Mouse (Mus musculus) neural tube, embryonic 13.5 days (tissue): ENCODE results near the gene Rps8. TPM values are rescaled to one million over a fixed set of nuclear protein-coding genes. Genes with fewer than 3 reads are reported as not detected.

ENCODE experiments used
- ATAC-seq: fragments of 200-750 bp; cut with Nextera tagmentation; 2 replicates; pipeline ENCODE4 v1.8.0; 2017; ENCODE audit warnings: low read depth, mild to moderate bottlenecking, moderate TSS enrichment, moderate library complexity
- H3K27ac ChIP-seq: fragments of 300-500 bp; sonication (generic); replicated peaks from 2 replicates; pipeline ENCODE4 v1.5.1; 2015; ENCODE audit warnings: moderate library complexity, mild to moderate bottlenecking, inconsistent platforms
- H3K27me3 ChIP-seq: fragments of 300-500 bp; sonication (generic); 2 replicates; pipeline ENCODE4 v1.6.1; 2015; ENCODE audit warnings: mild to moderate bottlenecking, inconsistent platforms
- H3K36me3 ChIP-seq: fragments of 300-500 bp; sonication (generic); 2 replicates; pipeline ENCODE4 v1.6.1; 2015; ENCODE audit warnings: mild to moderate bottlenecking, inconsistent platforms
- H3K4me1 ChIP-seq: fragments of 300-500 bp; sonication (generic); replicated peaks from 2 replicates; pipeline ENCODE4 v1.6.1; 2015; ENCODE audit warnings: inconsistent platforms
- H3K4me2 ChIP-seq: fragments of 300-500 bp; sonication (generic); 2 replicates; pipeline ENCODE4 v1.6.1; 2015; ENCODE audit warnings: inconsistent platforms, mild to moderate bottlenecking, moderate library complexity
- H3K4me3 ChIP-seq: fragments of 300-500 bp; sonication (generic); 2 replicates; pipeline ENCODE4 v1.5.1; 2015; ENCODE audit warnings: mild to moderate bottlenecking, inconsistent platforms
- H3K9ac ChIP-seq: fragments of 300-500 bp; sonication (generic); 2 replicates; pipeline ENCODE4 v1.6.1; 2015; ENCODE audit warnings: moderate library complexity, mild to moderate bottlenecking, inconsistent platforms
- H3K9me3 ChIP-seq: fragments of 300-500 bp; sonication (generic); 2 replicates; pipeline ENCODE4 v1.6.1; 2016; ENCODE audit warnings: inconsistent platforms
- WGBS: fragments of 180-500 bp; shearing (Covaris S2); methylation state at CpG from one replicate; pipeline ENCODE4 v1.1.7; 2015; 5-methylcytosine and 5-hydroxymethylcytosine counted together
- polyA plus RNA-seq: library from polyadenylated mRNA; unstranded; fragments of >200 nt; fragmentation: Nextera tagmentation; extraction: Ambion mirVana; gene quantifications from 2 replicates; pipeline ENCODE4 v1.2.1, GENCODE M21; 2015

The Rps8 gene
- polyA plus RNA-seq, 1 experiment from 2014 or later, result 532 TPM

DNA sequence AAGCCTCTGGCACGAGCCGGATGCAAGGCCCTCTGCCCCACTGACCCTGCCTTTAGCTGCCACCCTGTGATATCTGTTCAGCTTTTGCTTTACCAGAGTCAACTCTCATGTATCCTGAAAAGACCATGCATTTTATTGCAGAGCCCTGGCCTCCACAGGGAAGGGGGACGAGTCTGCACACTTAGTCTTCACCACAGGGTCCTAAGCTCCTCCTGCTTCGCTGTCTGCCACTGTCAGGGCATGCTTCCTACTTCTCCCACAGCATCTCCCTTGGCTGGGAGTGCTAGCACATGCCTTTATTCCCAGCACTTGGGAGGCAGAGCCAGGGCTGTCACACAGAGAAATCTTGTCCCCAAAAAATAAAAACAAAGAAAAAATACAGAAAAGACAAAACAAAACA lies 5.1 kb upstream of the Rps8 start:
- Histone ChIP-seq H3K27me3 (no peaks in the 10 kb centered on the region), H3K4me1 (no peaks in the 10 kb centered on the region), H3K4me2 (no peak overlapping the region), H3K4me3 (no peak overlapping the region), H3K9me3 (no peaks in the 10 kb centered on the region), H3K27ac (no peak overlapping the region), H3K9ac (no peak overlapping the region), H3K36me3 (peaks cover 29% of the 10 kb centered on the region)
- WGBS, result 64% methylated on average over 4 of the region's 4 CpGs
- no peak for ATAC-seq

DNA sequence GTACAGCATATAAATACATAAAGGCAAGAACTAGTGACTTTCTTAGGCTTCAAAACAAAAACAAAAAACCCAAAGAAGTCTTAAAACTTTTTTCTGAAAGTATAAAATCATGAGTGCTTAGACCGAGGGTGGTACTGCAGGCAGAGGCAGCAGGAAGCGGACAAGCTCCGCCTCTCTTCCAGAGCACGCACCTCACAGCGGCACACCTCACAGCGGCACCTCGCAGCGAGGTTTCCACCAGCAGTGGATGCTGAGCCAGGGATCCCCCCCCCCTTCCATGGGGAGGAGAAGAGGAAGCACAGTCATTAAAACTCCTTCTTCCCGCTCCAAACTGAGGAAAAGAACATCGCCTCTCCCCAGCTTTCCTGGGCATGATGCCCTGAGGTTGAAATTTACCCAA lies 3.6 kb upstream of the Rps8 start:
- H3K9ac ChIP-seq, result no peak overlapping the region
- H3K4me2 ChIP-seq, result no peak overlapping the region
- peaks cover 14% of the 10 kb centered on the region; the same call in 1 of the 2 replicates for H3K36me3 ChIP-seq
- ATAC-seq, result no peak
- no peak overlapping the region for H3K27ac ChIP-seq
- no peak overlapping the region for H3K4me3 ChIP-seq
- no peaks in the 10 kb centered on the region for H3K9me3 ChIP-seq
- peaks cover 6% of the 10 kb centered on the region for H3K4me1 ChIP-seq
- 88% methylated on average over 10 of the region's 10 CpGs for WGBS
- H3K27me3 ChIP-seq, result no peaks in the 10 kb centered on the region

DNA sequence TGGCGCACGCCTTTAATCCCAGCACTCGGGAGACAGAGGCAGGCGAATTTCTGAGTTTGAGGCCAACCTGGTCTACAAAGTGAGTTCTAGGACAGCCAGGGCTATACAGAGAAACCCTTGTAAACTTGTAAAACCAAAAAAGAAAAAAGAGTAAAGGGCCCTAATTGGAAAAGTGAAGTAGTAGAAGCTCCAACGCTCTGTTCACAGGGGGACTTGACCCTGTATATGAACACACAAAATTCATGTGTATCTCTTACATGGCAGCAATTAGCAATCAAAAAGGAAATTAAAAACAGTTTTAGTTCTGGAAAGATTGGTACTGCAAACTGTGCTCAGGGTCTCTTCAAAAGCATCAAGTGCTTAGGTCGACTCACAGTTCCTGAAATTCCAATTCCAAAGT lies 329 bp upstream of the Rps8 start:
- Histone ChIP-seq H3K36me3 (peaks cover 31% of the 10 kb centered on the region), H3K4me1 (peaks cover 31% of the 10 kb centered on the region), H3K4me3 (peak overlapping the region; percentile 97), H3K27me3 (no peaks in the 10 kb centered on the region), H3K27ac (peak overlapping the region; percentile 93), H3K9ac (peak overlapping the region; percentile 98), H3K4me2 (peak overlapping the region; percentile 97), H3K9me3 (no peaks in the 10 kb centered on the region)
- no peak for ATAC-seq
- 26% methylated on average over 6 of the region's 6 CpGs for WGBS

GRCm38 (mm10) chr4:117155020-117155791 lies 837 bp downstream of the Rps8 start:
- Histone ChIP-seq H3K4me2 (peak overlapping the region; percentile 97), H3K9ac (peak overlapping the region; percentile 98), H3K27ac (peak overlapping the region; percentile 93), H3K27me3 (no peaks in the 10 kb centered on the region), H3K9me3 (no peaks in the 10 kb centered on the region), H3K4me3 (peak overlapping the region; percentile 97), H3K36me3 (peaks cover 43% of the 10 kb centered on the region), H3K4me1 (peaks cover 31% of the 10 kb centered on the region)
- WGBS, result 2% methylated on average over 44 of the region's 44 CpGs
- no peak; the same call in 1 of the 2 replicates for ATAC-seq

GRCm38 (mm10) chr4:117152714-117153113 lies 3.3 kb downstream of the Rps8 start:
- no peak for ATAC-seq
- WGBS, result 92% methylated on average over 5 of the region's 5 CpGs
- Histone ChIP-seq H3K4me2 (no peak overlapping the region), H3K9me3 (no peaks in the 10 kb centered on the region), H3K4me1 (peaks cover 31% of the 10 kb centered on the region), H3K9ac (no peak overlapping the region), H3K27ac (no peak overlapping the region), H3K36me3 (peaks cover 65% of the 10 kb centered on the region), H3K27me3 (no peaks in the 10 kb centered on the region), H3K4me3 (no peak overlapping the region)

- no peak overlapping the region for H3K4me3 ChIP-seq
- no peak overlapping the region for H3K27ac ChIP-seq
- no peak overlapping the region for H3K9ac ChIP-seq
- no peak for ATAC-seq
- no peak overlapping the region for H3K4me2 ChIP-seq
- peaks cover 31% of the 10 kb centered on the region for H3K4me1 ChIP-seq
- peaks cover 65% of the 10 kb centered on the region for H3K36me3 ChIP-seq
- H3K27me3 ChIP-seq, result no peaks in the 10 kb centered on the region
- 86% methylated on average over 1 of the region's 1 CpGs for WGBS
- no peaks in the 10 kb centered on the region for H3K9me3 ChIP-seq
Observed at GRCm38 (mm10) chr4:117151416-117151815, 4.6 kb downstream of the Rps8 start.

DNA sequence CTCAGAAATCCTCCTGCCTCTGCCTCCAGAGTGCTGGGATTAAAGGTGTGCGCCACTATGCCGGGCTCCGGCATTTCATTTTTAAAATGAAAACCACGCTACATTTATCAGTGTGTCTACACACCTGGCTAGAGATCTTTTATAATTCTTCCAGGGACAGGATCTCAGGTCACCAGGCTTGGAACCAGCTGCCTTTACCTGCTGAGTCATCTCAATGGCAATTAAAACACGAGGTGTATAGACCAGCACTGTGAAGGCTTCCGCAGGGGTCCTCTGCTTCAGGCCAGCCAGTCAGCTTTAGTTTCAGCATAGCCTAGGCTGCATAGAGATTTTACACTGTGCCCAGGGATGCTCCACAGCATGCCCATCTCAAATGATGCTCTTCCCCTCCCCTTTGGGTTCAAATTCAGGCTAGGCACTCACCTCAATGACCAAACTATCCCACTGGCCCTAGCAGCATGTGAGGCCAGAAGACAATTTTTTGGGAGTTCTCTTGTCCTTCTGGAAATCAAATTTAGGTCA lies 5.8 kb downstream of the Rps8 start:
- H3K27me3 ChIP-seq, result no peaks in the 10 kb centered on the region
- no peak overlapping the region for H3K9ac ChIP-seq
- no peak overlapping the region for H3K4me2 ChIP-seq
- H3K4me3 ChIP-seq, result no peak overlapping the region
- WGBS, result 91% methylated on average over 6 of the region's 6 CpGs
- no peak overlapping the region for H3K27ac ChIP-seq
- peaks cover 65% of the 10 kb centered on the region for H3K36me3 ChIP-seq
- no peaks in the 10 kb centered on the region for H3K9me3 ChIP-seq
- peaks cover 31% of the 10 kb centered on the region for H3K4me1 ChIP-seq
- no peak for ATAC-seq

GRCm38 (mm10) chr4:117149291-117150211 lies 6.5 kb downstream of the Rps8 start:
- 82% methylated on average over 6 of the region's 6 CpGs for WGBS
- Histone ChIP-seq H3K9me3 (no peaks in the 10 kb centered on the region), H3K4me3 (no peak overlapping the region), H3K9ac (no peak overlapping the region), H3K4me2 (no peak overlapping the region), H3K27me3 (no peaks in the 10 kb centered on the region), H3K4me1 (peaks cover 24% of the 10 kb centered on the region), H3K27ac (no peak overlapping the region), H3K36me3 (peaks cover 64% of the 10 kb centered on the region)
- ATAC-seq, result no peak

DNA sequence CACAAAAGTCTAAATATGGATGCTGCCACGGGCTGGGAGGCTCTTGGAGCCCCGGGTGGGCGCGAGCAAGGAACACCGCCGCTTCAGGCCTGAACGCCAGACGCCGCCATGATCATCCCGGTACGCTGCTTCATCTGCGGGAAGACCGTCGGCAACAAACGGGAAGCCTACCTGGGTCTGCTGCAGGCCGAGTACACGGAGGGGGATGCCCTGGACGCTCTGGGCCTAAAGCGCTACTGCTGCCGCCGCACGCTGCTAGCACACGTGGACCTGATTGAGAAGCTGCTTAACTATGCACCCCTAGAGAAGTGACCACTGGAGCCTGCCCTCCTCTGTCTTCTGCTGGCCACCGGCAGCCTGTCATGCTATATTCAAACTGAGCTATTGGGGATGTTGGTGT lies 7.2 kb downstream of the Rps8 start:
- ATAC-seq, result no peak
- Histone ChIP-seq H3K4me1 (peaks cover 17% of the 10 kb centered on the region), H3K9me3 (no peaks in the 10 kb centered on the region), H3K27me3 (no peaks in the 10 kb centered on the region), H3K36me3 (peaks cover 57% of the 10 kb centered on the region), H3K27ac (no peak overlapping the region), H3K4me3 (no peak overlapping the region), H3K9ac (no peak overlapping the region), H3K4me2 (no peak overlapping the region)
- WGBS, result 72% methylated on average over 24 of the region's 24 CpGs

GRCm38 (mm10) chr4:117148047-117148713 lies 7.9 kb downstream of the Rps8 start:
- Histone ChIP-seq H3K4me1 (peaks cover 10% of the 10 kb centered on the region), H3K27ac (no peak overlapping the region), H3K4me2 (no peak overlapping the region), H3K36me3 (peaks cover 50% of the 10 kb centered on the region), H3K9me3 (no peaks in the 10 kb centered on the region), H3K9ac (no peak overlapping the region), H3K4me3 (no peak overlapping the region), H3K27me3 (no peaks in the 10 kb centered on the region)
- WGBS, result 85% methylated on average over 18 of the region's 18 CpGs
- ATAC-seq, result no peak

- H3K36me3 ChIP-seq, result peaks cover 32% of the 10 kb centered on the region
- H3K4me3 ChIP-seq, result no peak overlapping the region
- no peak for ATAC-seq
- H3K9me3 ChIP-seq, result no peaks in the 10 kb centered on the region
- H3K4me1 ChIP-seq, result no peaks in the 10 kb centered on the region
- H3K9ac ChIP-seq, result no peak overlapping the region
- no peak overlapping the region for H3K27ac ChIP-seq
- H3K27me3 ChIP-seq, result no peaks in the 10 kb centered on the region
- WGBS, result 35% methylated on average over 15 of the region's 15 CpGs
- H3K4me2 ChIP-seq, result no peak overlapping the region
Observed at GRCm38 (mm10) chr4:117146176-117146575, 9.9 kb downstream of the Rps8 start.

DNA sequence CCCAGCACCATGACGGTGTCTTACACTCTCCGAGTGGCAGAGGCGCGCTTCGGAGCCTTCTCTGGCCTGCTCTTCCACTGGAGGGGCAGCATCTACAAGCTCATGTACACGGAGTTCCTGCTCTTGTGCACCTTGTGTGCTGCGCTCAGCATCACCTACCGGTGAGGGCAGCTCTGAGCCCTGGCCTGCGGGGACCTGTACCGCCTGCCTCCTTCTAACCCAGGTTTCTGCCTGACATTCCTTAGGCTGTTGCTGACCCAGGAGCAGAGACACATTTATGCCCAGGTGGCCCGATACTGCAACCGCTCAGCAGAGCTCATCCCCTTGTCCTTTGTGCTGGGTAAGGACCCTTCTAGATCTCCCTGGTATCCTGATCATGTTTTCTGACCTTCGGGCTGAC lies 10.8 kb downstream of the Rps8 start:
- 92% methylated on average over 13 of the region's 13 CpGs for WGBS
- no peak overlapping the region for H3K27ac ChIP-seq
- no peaks in the 10 kb centered on the region for H3K9me3 ChIP-seq
- no peak for ATAC-seq
- H3K36me3 ChIP-seq, result peaks cover 23% of the 10 kb centered on the region
- no peaks in the 10 kb centered on the region for H3K27me3 ChIP-seq
- no peak overlapping the region for H3K9ac ChIP-seq
- H3K4me1 ChIP-seq, result no peaks in the 10 kb centered on the region
- no peak overlapping the region for H3K4me3 ChIP-seq
- H3K4me2 ChIP-seq, result no peak overlapping the region
